Mouse (Mus musculus) forebrain, embryonic 11.5 days (tissue): ENCODE data around the gene Gatad2b. TPM values are rescaled to one million over a fixed set of nuclear protein-coding genes. Genes with fewer than 3 reads are reported as not detected.
"Not testable (repeated sequence)": the region's sequence is repeated elsewhere in the genome, so short reads cannot be mapped to it uniquely, and the experiment has no call there.

Source experiments
- ATAC-seq: fragments of 200-750 bp; cut with Nextera tagmentation; replicated peaks from 2 replicates; pipeline ENCODE4 v1.8.0; 2017; ENCODE audit warnings: moderate TSS enrichment; ENCODE audit not compliant: low FRiP score
- DNase-seq: peaks from one replicate; pipeline ENCODE4 v3.0.0-alpha.2; 2017; ENCODE audit warnings: low spot score
- H3K27ac ChIP-seq: fragments of 300-500 bp; sonication (generic); 2 replicates; pipeline ENCODE4 v1.5.1; 2014; ENCODE audit warnings: low read depth, low read length
- H3K27me3 ChIP-seq: fragments of 300-500 bp; sonication (generic); 2 replicates; pipeline ENCODE4 v1.6.1; 2014; ENCODE audit warnings: mild to moderate bottlenecking, low read length, mixed read lengths; ENCODE audit not compliant: control insufficient read depth, insufficient read depth
- H3K36me3 ChIP-seq: fragments of 300-500 bp; sonication (generic); 2 replicates; pipeline ENCODE4 v1.6.1; 2014; ENCODE audit warnings: mild to moderate bottlenecking, low read length, moderate library complexity, mixed read lengths; ENCODE audit not compliant: control insufficient read depth, insufficient read depth
- H3K4me1 ChIP-seq: fragments of 300-500 bp; sonication (generic); replicated peaks from 2 replicates; pipeline ENCODE4 v1.6.1; 2014; ENCODE audit warnings: low read length, mixed read lengths; ENCODE audit not compliant: control insufficient read depth, insufficient read depth
- H3K4me2 ChIP-seq: fragments of 300-500 bp; sonication (generic); 2 replicates; pipeline ENCODE4 v1.6.1; 2014; ENCODE audit warnings: low read depth, mild to moderate bottlenecking, low read length, moderate library complexity, mixed read lengths; ENCODE audit not compliant: severe bottlenecking
- H3K4me3 ChIP-seq: fragments of 300-500 bp; sonication (generic); 2 replicates; pipeline ENCODE4 v1.5.1; 2014; ENCODE audit warnings: low read depth, low read length
- H3K9ac ChIP-seq: fragments of 300-500 bp; sonication (generic); 2 replicates; pipeline ENCODE4 v1.6.1; 2014; ENCODE audit warnings: low read length
- H3K9me3 ChIP-seq: fragments of 300-500 bp; sonication (generic); 2 replicates; pipeline ENCODE4 v1.6.1; 2016; ENCODE audit warnings: low read length, mixed read lengths; ENCODE audit not compliant: control insufficient read depth
- WGBS: fragments of 180-500 bp; shearing (Covaris S2); extraction: QIAGEN DNeasy Blood & Tissue Kit; methylation state at CpG from one replicate; pipeline ENCODE4 v1.1.7; 2014; 5-methylcytosine and 5-hydroxymethylcytosine counted together
- polyA plus RNA-seq: library from polyadenylated mRNA; unstranded; fragments of >200 nt; fragmentation: Nextera tagmentation; extraction: Ambion mirVana; gene quantifications from 2 replicates; pipeline ENCODE4 v1.2.1, GENCODE M21; 2014

Gene Gatad2b
- polyA plus RNA-seq, 1 experiment from 2014 or later: 12.9 TPM

DNA sequence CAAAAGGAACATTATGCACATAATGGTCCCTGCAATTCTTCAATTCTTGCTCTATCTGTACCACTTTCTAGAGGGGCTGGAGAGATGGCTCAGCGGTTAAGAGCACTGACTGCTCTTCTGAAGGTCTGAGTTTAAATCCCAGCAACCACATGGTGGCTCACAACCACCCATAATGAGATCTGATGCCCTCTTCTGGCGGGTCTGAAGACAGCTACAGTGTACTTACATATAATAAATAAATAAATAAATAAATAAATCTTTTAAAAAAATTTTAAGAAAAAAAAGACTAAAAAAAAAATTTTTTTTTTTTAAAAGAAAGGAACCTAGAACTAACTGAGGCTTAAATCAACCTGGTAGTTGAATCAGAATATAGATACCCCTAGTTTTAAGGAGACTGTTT lies 49.9 kb downstream of the Gatad2b start:
- H3K27ac ChIP-seq, H3K36me3 ChIP-seq: not testable (repeated sequence)
- WGBS: 53% methylated on average over 2 of the region's 2 CpGs

GRCm38 (mm10) chr3:90347847-90348246 lies 54.9 kb downstream of the Gatad2b start:
- 94% methylated on average over 4 of the region's 4 CpGs for WGBS
- Histone ChIP-seq H3K9ac (no peak overlapping the region), H3K4me2 (no peak overlapping the region), H3K36me3 (peaks cover 15% of the 10 kb centered on the region), H3K4me1 (no peaks in the 10 kb centered on the region), H3K4me3 (no peak overlapping the region), H3K9me3 (no peaks in the 10 kb centered on the region), H3K27ac (no peak overlapping the region), H3K27me3 (no peaks in the 10 kb centered on the region)
- DNase-seq (no peak), ATAC-seq (no peak)

More for the DNA sequence above, 49.9 kb downstream of the Gatad2b start:
- not testable (repeated sequence) for H3K4me3 ChIP-seq, H3K27me3 ChIP-seq, DNase-seq, H3K9ac ChIP-seq, H3K4me1 ChIP-seq, H3K9me3 ChIP-seq, H3K4me2 ChIP-seq, ATAC-seq

DNA sequence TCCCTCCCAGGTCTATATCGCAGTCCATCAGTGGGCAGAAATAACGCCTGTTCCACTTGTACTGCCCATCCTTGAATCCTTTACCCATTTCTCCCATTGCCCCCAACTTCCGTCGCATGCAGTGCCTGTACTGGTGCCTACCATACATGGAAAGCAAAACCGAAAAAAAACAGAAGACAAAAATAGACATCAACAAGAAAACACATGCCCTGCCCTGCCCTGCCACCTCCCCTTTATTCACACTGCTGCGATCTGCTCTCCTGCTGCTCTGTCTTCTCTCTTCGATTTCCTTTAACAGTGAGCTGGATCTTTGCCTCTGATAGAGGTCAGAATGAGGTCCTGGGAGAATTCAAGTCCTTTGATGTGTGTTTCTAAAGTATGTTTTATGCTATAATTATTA lies 65.0 kb downstream of the Gatad2b start:
- Histone ChIP-seq H3K9ac (no peak overlapping the region), H3K4me2 (no peak overlapping the region), H3K9me3 (no peaks in the 10 kb centered on the region), H3K27me3 (no peaks in the 10 kb centered on the region), H3K36me3 (peaks cover 6% of the 10 kb centered on the region; the same call in 1 of the 2 replicates), H3K27ac (no peak overlapping the region), H3K4me1 (no peaks in the 10 kb centered on the region), H3K4me3 (no peak overlapping the region)
- WGBS: 92% methylated on average over 7 of the region's 7 CpGs
- no peak for ATAC-seq
- DNase-seq: no peak

GRCm38 (mm10) chr3:90359230-90359629 lies 66.3 kb downstream of the Gatad2b start:
- H3K9ac ChIP-seq: no peak overlapping the region
- H3K27me3 ChIP-seq: no peaks in the 10 kb centered on the region
- no peak overlapping the region for H3K27ac ChIP-seq
- no peak overlapping the region for H3K4me3 ChIP-seq
- H3K36me3 ChIP-seq: peaks cover under 1% of the 10 kb centered on the region; the same call in 1 of the 2 replicates
- no peaks in the 10 kb centered on the region for H3K9me3 ChIP-seq
- no peak overlapping the region for H3K4me2 ChIP-seq
- ATAC-seq: no peak
- WGBS: 100% methylated on average over 1 of the region's 1 CpGs
- no peaks in the 10 kb centered on the region for H3K4me1 ChIP-seq
- DNase-seq: no peak

DNA sequence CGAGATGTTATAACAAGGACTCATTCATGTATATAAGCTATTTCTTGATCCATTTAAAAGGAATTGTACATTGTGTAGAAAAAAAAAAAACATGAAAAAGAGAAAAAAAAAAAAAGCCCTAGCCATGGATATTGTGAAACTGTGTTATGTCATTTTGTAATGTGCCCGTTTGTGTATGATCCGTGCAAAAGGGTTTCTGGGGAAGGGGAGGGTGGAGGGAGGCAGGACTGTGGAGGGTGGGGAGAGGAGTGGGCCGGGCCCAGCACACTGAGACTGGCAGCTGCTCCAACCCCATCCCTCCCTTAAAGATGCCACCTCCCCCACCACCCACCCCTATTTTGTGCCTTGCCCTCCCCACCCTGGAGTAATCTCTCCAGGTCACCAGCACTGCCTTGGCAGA lies 68.5 kb downstream of the Gatad2b start:
- Histone ChIP-seq H3K36me3 (no peaks in the 10 kb centered on the region; the same call in 1 of the 2 replicates), H3K27me3 (no peaks in the 10 kb centered on the region), H3K9me3 (no peaks in the 10 kb centered on the region), H3K27ac (no peak overlapping the region), H3K4me1 (no peaks in the 10 kb centered on the region), H3K9ac (no peak overlapping the region), H3K4me2 (no peak overlapping the region), H3K4me3 (no peak overlapping the region)
- WGBS: 88% methylated on average over 4 of the region's 4 CpGs
- no peak for ATAC-seq
- DNase-seq: no peak

- H3K36me3 ChIP-seq: no peaks in the 10 kb centered on the region; the same call in 1 of the 2 replicates
- no peaks in the 10 kb centered on the region for H3K27me3 ChIP-seq
- H3K4me2 ChIP-seq: no peak overlapping the region
- no peaks in the 10 kb centered on the region for H3K4me1 ChIP-seq
- WGBS: 90% methylated on average over 2 of the region's 2 CpGs
- no peaks in the 10 kb centered on the region for H3K9me3 ChIP-seq
- H3K4me3 ChIP-seq: no peak overlapping the region
- no peak for DNase-seq
- ATAC-seq: no peak
- H3K27ac ChIP-seq: no peak overlapping the region
- H3K9ac ChIP-seq: no peak overlapping the region
Measured at GRCm38 (mm10) chr3:90362346-90362745, 69.4 kb downstream of the Gatad2b start.

DNA sequence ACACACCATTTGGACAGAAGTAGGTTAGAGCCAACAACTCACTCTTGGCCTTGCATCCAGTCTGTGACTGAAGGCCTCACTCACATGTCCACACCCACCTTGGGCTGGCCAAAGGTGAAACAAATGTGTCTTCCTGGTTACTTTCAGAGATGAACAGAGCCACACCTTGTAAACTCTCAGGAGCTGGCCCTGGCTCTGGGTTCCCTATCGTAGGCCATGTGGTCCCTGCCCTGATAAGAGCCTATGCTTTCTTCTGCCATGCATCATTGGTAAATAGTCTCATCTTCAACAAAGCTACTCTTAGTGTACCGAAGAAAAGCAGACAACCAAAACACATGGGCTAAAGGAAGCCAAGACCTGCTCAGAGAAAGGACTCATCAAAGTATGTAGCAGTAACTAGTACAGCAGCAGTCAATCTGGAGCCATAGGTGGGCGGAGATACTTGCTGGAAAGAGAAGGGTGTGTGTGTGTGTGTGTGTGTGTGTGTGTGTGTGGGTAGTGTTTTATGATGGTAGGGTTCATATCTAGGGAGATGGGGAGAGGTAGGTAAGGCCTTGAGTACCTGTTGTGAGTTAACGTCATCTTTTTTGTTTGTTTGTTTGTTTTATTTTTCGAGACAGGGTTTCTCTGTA lies 74.1 kb downstream of the Gatad2b start:
- Histone ChIP-seq H3K4me3 (no peak overlapping the region), H3K27ac (no peak overlapping the region), H3K4me2 (no peak overlapping the region), H3K9me3 (no peaks in the 10 kb centered on the region), H3K27me3 (no peaks in the 10 kb centered on the region), H3K36me3 (no peaks in the 10 kb centered on the region; the same call in 1 of the 2 replicates), H3K9ac (no peak overlapping the region), H3K4me1 (no peaks in the 10 kb centered on the region)
- 91% methylated on average over 5 of the region's 5 CpGs for WGBS
- no peak for ATAC-seq
- DNase-seq: no peak

- no peak for ATAC-seq
- H3K9me3 ChIP-seq: no peaks in the 10 kb centered on the region
- H3K9ac ChIP-seq: no peak overlapping the region
- H3K27ac ChIP-seq: no peak overlapping the region
- H3K4me1 ChIP-seq: no peaks in the 10 kb centered on the region
- no peaks in the 10 kb centered on the region for H3K36me3 ChIP-seq
- H3K4me2 ChIP-seq: no peak overlapping the region
- H3K27me3 ChIP-seq: no peaks in the 10 kb centered on the region
- no peak for DNase-seq
- 61% methylated on average over 2 of the region's 2 CpGs for WGBS
- no peak overlapping the region for H3K4me3 ChIP-seq
Measured at GRCm38 (mm10) chr3:90369041-90369440, 76.1 kb downstream of the Gatad2b start.

DNA sequence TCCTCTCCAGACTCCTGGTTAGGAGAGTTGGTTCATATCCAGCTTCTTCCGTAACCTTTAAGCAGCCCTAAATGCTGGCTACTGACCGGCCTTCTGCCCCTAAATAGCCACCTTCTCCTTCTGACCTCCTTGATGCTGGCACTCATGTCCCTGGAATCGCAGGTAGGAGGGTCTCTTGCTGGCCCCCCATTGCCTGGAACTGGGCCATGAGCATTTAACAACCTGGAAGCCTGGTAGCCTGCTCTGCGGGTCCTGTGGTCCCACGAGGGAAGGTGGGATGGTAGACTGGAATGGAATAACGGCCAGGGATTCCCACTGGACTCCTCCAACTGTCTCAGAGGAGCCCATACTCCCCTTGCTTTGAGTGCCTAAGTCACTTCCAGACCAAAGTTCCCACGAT lies 78.9 kb downstream of the Gatad2b start:
- no peak overlapping the region for H3K9ac ChIP-seq
- no peak overlapping the region for H3K4me2 ChIP-seq
- 0 out of 2 replicates have a peak, but pooled peaks cover 2% of the 10 kb centered on the region for H3K4me1 ChIP-seq
- ATAC-seq (no peak), DNase-seq (no peak)
- H3K36me3 ChIP-seq: no peaks in the 10 kb centered on the region
- no peak overlapping the region for H3K4me3 ChIP-seq
- H3K27me3 ChIP-seq: no peaks in the 10 kb centered on the region
- no peaks in the 10 kb centered on the region for H3K9me3 ChIP-seq
- WGBS: 82% methylated on average over 7 of the region's 7 CpGs
- H3K27ac ChIP-seq: no peak overlapping the region
